Mouse (Mus musculus) erythroid progenitor cell, adult 5-6 weeks (primary cell): ENCODE results near the gene Osbpl10. TPM values are rescaled to one million over a fixed set of nuclear protein-coding genes. Genes with fewer than 3 reads are reported as not detected.

ENCODE experiments used
- ATAC-seq: replicated peaks from 2 replicates; pipeline ENCODE4 v1.8.0; 2016; ENCODE audit warnings: moderate number of reproducible peaks, mild to moderate bottlenecking, moderate TSS enrichment, inconsistent platforms; ENCODE audit not compliant: poor library complexity, low FRiP score, severe bottlenecking
- total RNA-seq, 2 experiments: library from RNA; stranded (forward) in 1 of 2; stranded (reverse) in 1 of 2; fragments of 150-400 nt in 1 of 2; fragments of 186-747, 209-891 nt in 1 of 2; gene quantifications; 2 replicates each; pipeline versions ENCODE4 v1.2.3 to v1.2.4; 2015 to 2017; ENCODE audit warnings: low replicate concordance in 2 of 2

The Osbpl10 gene
- total RNA-seq, 2 experiments from 2014 or later = not detected

DNA sequence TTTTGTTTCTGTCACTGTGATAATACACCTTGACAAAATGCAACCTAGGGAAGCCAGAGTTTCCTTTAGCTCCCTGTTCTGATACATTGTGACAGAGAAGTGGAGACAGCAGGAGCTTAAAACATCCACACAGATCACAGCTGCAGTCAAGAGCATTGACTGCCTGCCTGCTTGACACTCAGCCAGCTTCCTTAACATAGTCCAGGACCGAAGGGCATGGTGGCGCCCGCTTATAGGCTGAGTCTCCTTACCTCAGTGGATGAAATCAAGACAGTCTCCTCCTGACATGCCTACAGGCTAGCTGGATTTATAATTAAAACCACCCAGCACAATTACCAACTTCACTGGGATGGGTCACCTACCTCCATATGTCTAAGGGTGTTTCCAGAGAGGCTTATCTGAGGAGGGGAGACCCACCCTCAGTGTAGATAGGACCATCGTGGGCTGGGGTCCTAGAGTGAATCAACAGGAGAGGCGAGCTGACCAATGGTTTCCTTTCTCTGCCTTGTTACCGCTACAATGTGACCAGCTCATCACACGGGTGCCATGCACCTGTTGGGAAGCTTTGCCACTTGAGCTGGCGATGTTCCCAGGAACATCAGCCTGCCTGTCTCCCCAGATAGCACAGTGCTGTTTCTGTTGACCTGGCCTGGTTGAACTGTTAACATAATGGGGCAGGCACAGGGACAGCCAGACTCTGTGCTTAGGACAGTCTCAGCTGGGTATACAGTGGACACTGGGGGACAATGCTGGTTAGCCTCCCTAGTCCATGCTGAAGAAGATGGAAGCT lies 76.9 kb downstream of the Osbpl10 start:
- no peak for ATAC-seq

DNA sequence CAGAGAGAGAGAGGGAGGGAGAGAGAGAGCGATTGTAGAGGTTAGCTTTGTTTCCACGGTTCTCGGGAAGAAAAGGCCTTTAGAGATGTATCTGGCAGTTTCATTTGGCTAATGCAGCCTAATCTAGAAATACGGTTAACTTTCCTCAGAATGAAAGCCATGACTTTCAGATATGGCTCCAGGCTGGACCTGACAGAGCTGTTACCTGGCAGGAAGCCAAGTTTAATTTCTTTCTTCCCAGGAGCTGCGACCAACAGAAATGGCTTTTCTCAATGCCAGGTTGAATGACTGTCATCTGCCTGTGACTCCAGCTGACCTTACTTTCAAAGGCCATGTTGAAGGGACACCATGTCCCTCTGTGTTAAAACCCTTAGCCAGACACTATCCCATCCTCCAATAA lies 80.4 kb downstream of the Osbpl10 start:
- ATAC-seq = no peak

DNA sequence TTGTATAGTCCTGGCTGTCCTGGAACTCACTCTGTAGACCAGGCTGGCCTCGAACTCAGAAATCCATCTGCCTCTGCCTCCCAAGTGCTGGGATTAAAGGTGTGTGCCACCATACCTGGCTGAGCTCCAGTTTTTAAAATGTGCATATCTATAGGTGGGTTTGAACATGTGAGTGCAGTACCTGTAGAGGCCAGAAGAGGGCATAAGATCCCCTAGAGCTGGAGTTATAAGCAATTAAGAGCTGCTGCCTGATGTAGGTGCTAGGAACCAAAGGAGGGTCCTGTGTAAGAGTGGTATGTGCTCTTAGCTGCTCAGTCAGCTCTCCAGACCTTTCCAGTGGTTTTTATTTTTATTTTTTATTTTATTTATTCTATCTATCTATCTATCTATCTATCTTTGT lies 86.5 kb downstream of the Osbpl10 start:
- ATAC-seq = no peak

DNA sequence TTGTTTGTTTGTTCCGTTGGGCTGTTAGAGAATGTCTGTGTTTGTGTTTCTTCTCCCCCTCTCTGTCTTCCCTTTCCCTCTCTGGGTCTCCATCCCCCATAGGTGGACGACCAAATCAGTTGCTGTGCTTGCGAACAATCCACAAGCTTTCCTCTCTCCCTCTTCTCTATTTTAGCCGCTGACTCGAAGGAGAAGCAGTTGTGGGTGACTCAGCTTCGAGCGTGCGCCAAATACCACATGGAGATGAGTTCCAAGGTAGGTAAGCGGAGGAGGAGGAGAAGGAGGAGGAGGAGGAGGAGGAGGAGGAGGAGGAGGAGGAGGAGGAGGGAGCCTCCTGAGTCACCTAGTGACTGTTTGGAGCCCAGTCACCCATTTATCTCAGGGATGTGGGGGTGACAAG lies 88.7 kb downstream of the Osbpl10 start:
- ATAC-seq = no peak

DNA sequence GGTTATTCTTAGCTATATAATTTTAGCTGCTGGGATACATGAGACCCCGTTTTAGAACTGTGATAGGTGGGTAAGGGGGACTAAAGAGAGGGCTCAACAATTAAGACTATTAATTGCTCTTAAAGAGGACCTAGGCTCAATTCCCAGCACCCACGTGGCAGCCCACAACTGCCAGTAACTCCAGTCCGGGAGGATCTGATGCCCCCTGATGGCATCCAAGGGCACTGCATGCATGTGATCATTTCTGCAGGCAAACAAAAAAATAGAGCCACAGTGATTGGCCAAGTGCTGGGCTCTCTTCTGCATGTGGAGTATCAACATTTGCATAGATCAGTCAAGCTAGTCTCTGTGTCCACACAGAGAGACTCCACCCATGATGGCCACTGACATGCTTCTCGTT lies 96.8 kb downstream of the Osbpl10 start:
- no peak for ATAC-seq

DNA sequence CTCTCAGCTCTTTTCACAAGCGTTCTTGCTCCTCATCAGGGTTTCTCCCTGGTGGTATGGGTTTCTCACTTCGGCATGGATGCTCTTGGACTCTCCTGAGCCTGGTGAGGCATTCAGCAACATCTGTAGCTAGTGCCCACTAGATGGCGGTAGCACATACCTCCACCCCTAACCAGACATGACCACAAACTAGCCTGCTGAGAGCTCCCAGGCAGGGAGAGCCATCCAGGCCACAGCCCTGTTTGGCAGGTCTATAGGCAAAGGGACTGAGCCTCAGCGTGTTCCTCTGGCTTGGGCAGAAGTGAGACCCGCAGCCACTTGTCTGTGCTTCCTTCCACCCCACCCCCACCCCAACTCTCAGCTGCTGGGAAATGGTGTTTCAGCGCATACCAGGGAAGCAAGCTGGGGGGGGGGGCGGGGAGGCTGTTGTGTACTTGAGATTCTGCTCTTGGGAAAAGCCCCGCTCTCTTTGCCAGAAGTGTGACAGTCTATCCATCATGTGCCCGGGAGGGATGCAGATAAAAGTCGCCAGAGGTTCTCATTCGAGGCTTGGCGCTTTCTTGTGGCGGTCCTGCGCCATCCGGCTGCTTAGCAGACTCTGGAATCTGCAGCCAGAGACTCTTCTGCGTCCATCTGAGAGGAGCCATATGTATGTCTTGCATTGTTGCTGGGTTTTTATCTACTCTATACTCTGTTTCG lies 110.1 kb downstream of the Osbpl10 start:
- ATAC-seq = no peak

DNA sequence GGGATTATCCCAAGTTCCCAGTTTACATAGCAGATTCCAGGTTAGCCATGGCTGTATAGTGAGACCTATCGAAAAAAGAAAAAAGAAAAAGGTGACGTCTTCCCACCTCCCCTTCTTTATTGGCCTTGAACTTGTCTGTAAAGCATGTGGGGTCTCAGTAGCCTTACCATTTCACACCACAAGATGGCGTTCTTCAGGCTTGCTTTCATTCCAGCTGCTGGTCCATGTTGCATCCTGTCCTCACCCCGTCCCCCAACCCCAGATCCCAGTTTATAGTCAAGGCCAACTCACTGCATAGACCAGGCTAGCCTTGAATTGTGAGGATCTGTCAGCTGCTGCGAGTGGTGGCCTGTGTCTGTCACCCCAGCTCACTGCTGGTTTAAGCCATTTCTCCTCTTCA lies 111.3 kb downstream of the Osbpl10 start:
- ATAC-seq = no peak

DNA sequence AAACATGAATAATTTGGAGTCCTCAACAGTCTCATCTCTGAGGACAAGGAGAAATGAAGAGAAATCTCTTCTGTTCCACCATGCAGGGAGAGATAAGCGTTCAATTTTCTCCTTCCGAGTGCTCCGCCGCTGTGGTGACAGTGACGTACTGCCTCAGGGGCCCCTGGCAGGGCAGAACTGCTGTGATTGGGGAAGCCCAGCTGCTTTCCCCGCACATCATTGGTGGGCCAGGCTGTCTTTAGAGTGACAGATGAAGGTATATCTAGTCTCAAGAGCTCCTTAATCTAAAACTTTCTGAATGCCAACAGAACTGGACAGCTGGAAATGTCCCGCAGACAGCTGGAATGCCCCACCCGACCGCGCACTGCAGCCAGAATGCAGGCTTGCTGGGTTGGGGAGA lies 118.1 kb downstream of the Osbpl10 start:
- no peak for ATAC-seq

DNA sequence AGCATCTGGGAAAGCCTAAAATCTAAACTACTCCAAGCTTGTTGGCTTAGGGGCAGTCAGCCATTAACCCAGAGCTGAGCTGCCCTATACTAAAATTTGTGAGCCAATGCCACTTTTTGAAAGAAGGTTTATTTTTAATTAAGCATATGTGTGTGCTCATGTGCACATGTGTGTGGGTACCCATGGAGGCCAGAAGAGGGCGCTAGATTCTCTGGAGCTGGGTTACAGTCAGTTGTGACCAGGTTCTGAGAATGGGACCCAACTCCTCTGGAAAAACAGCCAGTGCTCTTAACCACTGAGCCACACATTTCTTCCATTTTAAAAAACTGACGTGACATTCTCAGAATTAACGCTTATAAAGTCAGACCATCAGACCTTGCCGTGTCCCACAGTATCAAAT lies 119.0 kb downstream of the Osbpl10 start:
- ATAC-seq = no peak

DNA sequence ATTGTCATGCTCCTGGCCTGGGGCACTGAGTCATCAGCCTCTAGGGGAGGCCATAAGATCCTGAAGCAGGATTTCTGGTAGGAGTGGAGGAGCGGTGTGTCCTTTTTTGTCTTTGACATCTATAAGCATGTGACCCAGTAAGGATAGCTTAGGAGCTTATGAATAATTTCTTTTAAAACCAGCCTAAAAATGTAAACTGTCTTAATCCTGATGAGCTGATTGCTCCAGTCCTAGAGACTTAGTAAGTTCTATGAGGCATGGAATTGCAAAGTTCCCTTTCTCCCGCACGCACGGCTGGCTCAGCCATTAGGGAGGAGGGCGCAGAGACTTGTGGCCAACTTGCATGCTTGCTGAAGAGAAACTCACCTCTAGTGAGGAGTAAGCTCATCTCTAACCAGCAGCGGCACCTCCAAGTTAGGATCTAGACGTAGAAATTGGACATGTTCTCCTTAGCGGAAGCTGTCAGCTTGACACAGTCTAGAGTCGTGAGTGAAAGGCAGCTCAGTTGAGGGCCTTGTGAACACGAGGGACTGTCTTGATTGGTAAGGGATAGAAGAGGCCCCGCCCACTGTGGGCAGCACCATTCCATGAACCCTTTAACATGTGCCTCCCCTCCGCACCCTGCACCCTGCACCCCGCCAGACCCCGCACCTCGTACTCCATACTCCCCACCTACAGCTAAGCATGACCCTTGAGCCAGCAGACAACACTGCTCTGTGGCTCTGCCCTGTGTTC lies 122.0 kb downstream of the Osbpl10 start:
- no peak for ATAC-seq

DNA sequence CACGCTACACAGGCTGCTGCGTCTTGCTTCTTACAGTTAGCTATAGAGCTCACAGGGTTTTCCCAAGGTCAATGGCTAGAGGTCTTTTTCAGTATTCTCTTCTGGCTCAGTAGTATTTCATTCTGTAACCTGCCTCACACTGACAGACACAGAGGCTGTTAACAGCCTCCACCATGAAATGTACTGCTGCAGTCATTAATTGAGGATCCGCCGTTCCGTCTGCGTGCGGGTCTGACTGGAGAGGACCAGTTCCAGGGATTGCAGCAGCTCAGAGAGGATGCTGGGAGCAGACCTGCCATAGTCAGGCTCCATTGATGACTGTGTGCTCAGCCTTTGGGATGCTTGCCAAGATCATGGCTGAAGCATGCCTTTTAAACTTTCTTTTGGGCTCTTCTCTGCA lies 129.1 kb downstream of the Osbpl10 start:
- ATAC-seq = no peak

DNA sequence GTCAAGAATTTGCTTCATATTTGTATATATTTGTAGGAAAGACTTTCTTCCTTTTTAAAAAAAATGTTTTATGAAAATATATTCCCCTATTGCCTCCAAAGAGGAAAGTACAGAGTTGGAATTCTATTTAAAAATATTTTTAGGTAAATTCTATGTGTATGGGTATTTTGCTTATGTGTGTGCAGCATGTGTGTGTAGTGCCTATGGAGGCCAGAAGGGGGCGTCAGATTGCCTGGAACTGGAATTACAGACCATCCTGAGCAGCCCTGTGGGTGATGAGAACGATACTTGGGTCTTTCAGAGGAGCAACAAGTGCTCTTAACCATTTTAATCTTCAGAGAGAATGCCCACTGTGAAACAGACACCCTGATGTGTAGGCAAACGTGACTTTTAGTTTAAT lies 132.3 kb downstream of the Osbpl10 start:
- no peak for ATAC-seq

DNA sequence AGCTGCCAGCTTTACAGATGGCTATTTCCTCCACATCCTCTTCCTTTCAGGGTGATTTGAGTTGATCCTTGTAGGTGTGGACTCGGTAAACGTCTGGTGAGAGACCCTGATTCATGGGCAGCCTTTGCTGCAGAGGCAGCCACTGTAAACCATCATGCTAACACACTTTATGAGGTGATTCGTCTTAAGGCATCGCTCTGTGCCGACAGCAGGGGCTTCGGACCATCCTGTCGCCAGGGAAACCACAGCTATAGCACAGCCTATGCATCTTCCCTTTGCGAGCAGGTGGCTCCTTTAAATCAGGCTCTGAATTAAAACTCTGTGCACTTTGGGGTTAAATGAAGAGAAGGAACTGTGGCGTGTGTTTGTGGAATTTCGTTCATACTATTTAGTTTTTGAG lies 138.9 kb downstream of the Osbpl10 start:
- ATAC-seq = no peak

DNA sequence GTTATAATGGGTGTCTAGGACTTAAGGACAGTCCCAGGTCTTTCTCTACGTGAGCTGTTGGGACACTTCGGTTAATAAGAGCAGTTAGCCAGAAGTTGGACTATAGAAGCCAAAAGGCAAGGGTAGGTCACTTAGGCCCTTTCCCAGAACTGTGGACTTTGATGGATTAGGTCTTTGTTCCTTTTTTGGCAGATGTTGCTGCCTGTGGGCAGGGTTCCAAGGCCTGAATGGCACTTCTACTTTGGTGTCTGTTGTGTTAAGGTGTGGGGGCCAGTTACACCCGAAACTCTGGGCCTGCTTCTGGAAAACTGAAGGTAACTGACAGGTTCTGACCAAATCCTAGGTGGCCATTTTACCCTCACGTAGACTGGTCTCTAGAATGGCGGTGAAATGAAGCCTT lies 141.9 kb downstream of the Osbpl10 start:
- no peak for ATAC-seq

DNA sequence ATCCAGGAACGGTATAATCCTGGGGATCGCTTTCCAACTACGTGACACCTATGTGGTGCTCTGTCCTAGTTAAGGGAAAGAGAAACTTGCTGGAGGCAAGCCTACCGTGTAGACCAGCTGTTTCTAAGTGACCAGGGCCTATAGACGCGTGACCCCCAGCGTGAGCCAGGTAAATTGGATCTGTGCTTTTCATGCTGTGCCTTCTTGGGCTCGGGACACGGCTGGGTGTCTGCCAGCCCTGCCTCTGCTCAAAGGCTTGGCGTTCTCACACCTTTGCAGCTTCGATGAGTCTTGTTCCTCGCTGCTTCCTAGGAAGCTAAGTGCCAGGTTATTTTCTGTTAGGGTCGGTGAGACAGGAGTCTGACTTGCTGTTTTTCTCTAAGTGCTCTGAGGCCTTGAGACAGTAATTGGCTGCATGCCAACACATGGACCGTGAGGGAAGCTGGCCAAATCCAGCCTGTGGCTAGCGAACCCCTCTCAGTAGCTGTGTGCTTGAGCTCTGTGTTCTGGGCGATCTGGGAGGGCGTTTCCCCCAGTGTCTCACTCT lies 142.4 kb downstream of the Osbpl10 start:
- no peak for ATAC-seq

DNA sequence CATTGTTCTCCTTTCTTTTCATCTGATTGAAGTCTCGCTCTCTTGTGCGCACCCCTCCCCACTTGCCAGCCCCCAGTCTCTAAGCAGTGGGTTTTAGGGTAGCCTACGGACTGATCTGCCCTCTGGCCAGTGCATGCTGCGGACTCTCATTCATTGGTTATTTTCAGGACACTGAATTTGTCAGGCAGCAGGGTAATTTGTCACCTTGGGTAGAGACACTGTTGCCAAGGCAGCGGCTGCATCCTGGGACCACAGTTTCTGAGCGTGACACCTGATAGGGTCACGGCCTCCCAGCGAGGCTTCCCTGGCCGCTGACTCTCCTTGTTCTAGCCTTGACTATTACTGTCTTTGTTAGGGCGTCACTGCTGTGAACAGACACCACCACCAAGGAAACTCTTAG lies 149.0 kb downstream of the Osbpl10 start:
- ATAC-seq = no peak

DNA sequence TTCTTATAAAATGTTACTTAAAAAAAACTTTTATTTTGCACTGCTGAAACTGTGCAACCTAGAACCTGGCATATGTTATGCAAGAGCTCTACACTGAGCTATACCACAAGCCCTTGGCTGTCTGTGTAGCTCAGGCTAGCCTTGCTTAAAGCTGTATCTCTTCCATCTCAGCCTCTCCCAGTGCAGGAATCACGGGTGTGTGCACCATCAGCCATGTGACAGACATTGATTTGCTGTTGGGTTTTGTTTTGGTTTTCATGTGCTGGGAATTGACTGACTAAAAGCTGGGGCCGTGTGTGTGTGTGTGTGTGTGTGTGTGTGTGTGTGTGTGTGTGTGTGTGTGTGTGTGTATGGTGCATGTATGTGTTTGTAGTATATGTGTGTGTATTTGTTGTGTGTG lies 155.6 kb downstream of the Osbpl10 start:
- no peak for ATAC-seq

DNA sequence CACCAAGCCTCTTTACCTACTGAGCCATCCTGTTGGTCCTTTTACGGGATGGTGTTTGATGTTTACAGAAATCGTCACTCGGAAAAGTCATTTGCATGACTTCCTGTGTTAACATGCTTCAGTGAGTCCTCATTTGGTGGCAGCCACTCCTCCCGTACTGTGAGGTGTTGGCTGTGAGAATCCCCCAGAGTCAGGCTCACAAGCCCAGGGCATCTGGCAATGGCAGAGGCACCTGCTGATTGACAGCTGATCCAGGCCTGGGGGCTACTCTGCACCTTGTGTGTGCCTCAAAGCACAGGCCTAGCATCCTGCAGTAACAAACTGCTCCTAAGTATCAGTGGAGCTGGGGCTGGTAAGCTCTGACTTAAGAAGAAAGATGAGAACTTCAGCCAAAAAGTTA lies 156.4 kb downstream of the Osbpl10 start:
- no peak for ATAC-seq

DNA sequence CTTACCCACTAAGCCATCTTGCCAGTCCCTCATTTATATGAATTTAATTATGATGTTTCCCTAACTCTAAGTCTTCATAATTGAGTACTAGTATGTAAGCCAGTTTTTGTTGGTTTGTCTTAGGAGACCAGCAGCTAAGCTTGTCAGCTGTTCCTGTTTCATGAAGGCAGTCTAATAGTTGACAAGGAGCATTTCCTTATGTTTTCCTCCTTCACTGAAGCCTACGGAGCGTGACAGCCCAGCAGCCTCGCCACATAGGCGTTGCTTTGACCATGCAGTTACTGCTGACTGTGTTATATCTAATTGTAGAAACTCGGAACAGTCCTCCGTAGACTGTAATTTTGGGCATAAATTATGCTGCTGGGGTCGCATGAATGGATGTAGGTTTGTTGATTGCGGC lies 157.0 kb downstream of the Osbpl10 start:
- no peak for ATAC-seq

DNA sequence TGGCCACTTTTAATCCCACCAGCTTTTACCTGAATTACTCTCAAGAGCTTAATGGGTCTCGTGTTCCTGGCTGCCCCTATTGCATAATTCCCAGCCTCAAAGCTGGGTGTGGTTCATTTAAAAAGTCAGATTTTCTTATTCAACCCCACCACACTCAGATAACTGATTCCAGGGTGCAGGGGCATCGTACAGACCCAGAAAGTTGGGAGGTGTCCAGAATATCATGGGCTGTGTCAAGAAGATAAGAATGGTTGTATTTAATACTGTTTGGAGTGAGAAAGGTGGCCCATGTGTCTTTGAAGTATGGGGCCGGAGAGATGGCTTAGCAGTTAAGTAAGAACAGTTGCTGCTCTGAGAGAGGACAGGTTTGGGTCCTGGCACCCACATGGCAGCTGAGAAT lies 159.5 kb downstream of the Osbpl10 start:
- ATAC-seq = no peak
